In the genomic region with DNA sequence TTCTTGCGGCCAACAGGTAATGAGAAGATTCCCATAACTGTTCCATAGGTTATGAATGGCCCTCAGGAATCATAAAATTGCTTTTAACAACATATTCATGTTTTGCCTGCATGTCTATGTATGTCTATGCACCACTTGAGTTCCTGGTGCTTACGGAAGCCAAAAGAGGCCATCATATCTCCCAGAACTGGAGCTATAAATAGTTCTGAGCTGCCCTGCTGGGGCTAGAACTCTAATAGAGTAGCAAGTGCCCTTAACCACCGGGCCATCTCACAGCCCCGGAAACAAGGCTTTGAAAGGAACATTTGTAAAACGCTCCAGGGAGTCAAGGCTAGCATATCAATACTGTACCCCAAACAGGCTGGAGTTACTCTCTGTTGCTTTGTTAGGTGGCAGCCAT, we compare ENCODE assay signal across 9 mouse cellular contexts. TPM values are rescaled to one million over a fixed set of nuclear protein-coding genes. Genes with fewer than 3 reads are reported as not detected.
DNase-seq lines count a peak whose midpoint lies in the region; ATAC-seq and TF ChIP-seq lines count a peak whose summit lies in the region.
"Had no signal": no experiment of that assay in that cellular context is flagged by ENCODE, and none has a peak within 500 bp of the region (broad histone marks: within the 10 kb centered on the region; RNA-seq: fewer than 3 reads in every experiment).

No protein-coding gene starts in this region.

- no peak for DNase-seq in hindbrain, embryonic 10.5 days (ENCODE audit: low spot score)
- no peak for DNase-seq in hindbrain, embryonic 11.5 days (ENCODE audit: low spot score)
- DNase-seq in MEL (ENCODE audit: low read depth, low spot score) = no peak
- no peak for DNase-seq in embryo, embryonic 11 days
- no peak for DNase-seq in testis, postnatal 14 days (ENCODE audit: low spot score)
- DNase-seq in kidney, postnatal 10 days = no peak
- DNase-seq: right cerebral cortex, postnatal 25 days had no signal

- 48% methylated on average over 5 of the region's 5 CpGs for WGBS in hindbrain, embryonic 10.5 days
- WGBS in hindbrain, embryonic 11.5 days = 43% methylated on average over 5 of the region's 5 CpGs
- 22% methylated on average over 5 of the region's 5 CpGs for WGBS in heart, embryonic 15.5 days
- WGBS in liver, embryonic 16.5 days (ENCODE audit: insufficient replicate concordance) = 20% methylated on average over 5 of the region's 5 CpGs

- peaks cover 13% of the 10 kb centered on the region for H3K27me3 ChIP-seq in hindbrain, embryonic 10.5 days (ENCODE audit: insufficient read depth, poor library complexity, severe bottlenecking)
- no peaks in the 10 kb centered on the region for H3K27me3 ChIP-seq in hindbrain, embryonic 11.5 days (ENCODE audit: control insufficient read depth, insufficient read depth, low read length)
- H3K27me3 ChIP-seq in MEL (ENCODE audit: control insufficient read depth in 1 of 2, insufficient read depth in 2 of 2, low read length in 2 of 2) = no peaks in the 10 kb centered on the region
- H3K27me3 ChIP-seq in heart, embryonic 15.5 days = no peaks in the 10 kb centered on the region
- H3K27me3 ChIP-seq in liver, embryonic 16.5 days (ENCODE audit: control insufficient read depth, insufficient read depth, low read depth, low read length) = no peaks in the 10 kb centered on the region

- no peak overlapping the region for H3K27ac ChIP-seq in hindbrain, embryonic 10.5 days
- H3K27ac ChIP-seq in hindbrain, embryonic 11.5 days (ENCODE audit: low read depth, low read length) = no peak overlapping the region
- no peak overlapping the region for H3K27ac ChIP-seq in MEL (ENCODE audit: control insufficient read depth, low read depth, low read length)
- peak overlapping the region; percentile 95 for H3K27ac ChIP-seq in heart, embryonic 15.5 days
- peak overlapping the region; percentile 51; the same call in 1 of the 2 replicates for H3K27ac ChIP-seq in liver, embryonic 16.5 days (ENCODE audit: low read length)

- no peak for TF ChIP-seq EP300 in MEL (IDR thresholded peaks at IDR 0.05; ENCODE audit: low read depth in 1 of 2, low read length in 2 of 2)

- H3K9ac ChIP-seq in hindbrain, embryonic 11.5 days (ENCODE audit: low read depth, low read length) = no peak overlapping the region
- no peak overlapping the region for H3K9ac ChIP-seq in MEL (ENCODE audit: control insufficient read depth, low read depth, low read length, poor library complexity, severe bottlenecking)
- H3K9ac ChIP-seq in heart, embryonic 15.5 days = peak overlapping the region; percentile 52
- peak overlapping the region; percentile 32 for H3K9ac ChIP-seq in liver, embryonic 16.5 days (ENCODE audit: low read depth, low read length)

- TF ChIP-seq CTCF in MEL (IDR thresholded peaks at IDR 0.05 in 2 of 3, conservative IDR thresholded peaks at IDR 0.05 in 1 of 3; ENCODE audit: control insufficient read depth in 1 of 3, insufficient read depth in 1 of 3, low read depth in 2 of 3, low read length in 3 of 3, poor library complexity in 1 of 3, severe bottlenecking in 1 of 3) = no peak

- H3K9me3 ChIP-seq in hindbrain, embryonic 10.5 days = no peaks in the 10 kb centered on the region
- no peaks in the 10 kb centered on the region for H3K9me3 ChIP-seq in hindbrain, embryonic 11.5 days (ENCODE audit: control insufficient read depth, low read length)
- no peaks in the 10 kb centered on the region for H3K9me3 ChIP-seq in MEL (replicated peaks; ENCODE audit: insufficient read depth, low read length)
- H3K9me3 ChIP-seq in heart, embryonic 15.5 days (replicated peaks) = no peaks in the 10 kb centered on the region
- no peaks in the 10 kb centered on the region for H3K9me3 ChIP-seq in liver, embryonic 16.5 days (replicated peaks; ENCODE audit: control insufficient read depth, low read length)

- TF ChIP-seq POLR2A in MEL (IDR thresholded peaks at IDR 0.05; ENCODE audit: control insufficient read depth in 1 of 2, insufficient read depth in 1 of 2, low read depth in 1 of 2, low read length in 2 of 2, poor library complexity in 1 of 2) = no peak

- H3K4me3 ChIP-seq in hindbrain, embryonic 10.5 days = peak overlapping the region; percentile 24
- H3K4me3 ChIP-seq in hindbrain, embryonic 11.5 days (ENCODE audit: low read depth, low read length) = no peak overlapping the region
- no peak overlapping the region for H3K4me3 ChIP-seq in MEL (ENCODE audit: control insufficient read depth in 1 of 2, insufficient read depth in 1 of 2, low read depth in 2 of 2, low read length in 2 of 2)
- peak overlapping the region; percentile 99 for H3K4me3 ChIP-seq in heart, embryonic 15.5 days
- peak overlapping the region; percentile 38 for H3K4me3 ChIP-seq in liver, embryonic 16.5 days (ENCODE audit: low read depth, low read length)

- H3K4me2 ChIP-seq in hindbrain, embryonic 11.5 days (replicated peaks; ENCODE audit: low read depth, low read length) = no peak overlapping the region
- peak overlapping the region; percentile 79 for H3K4me2 ChIP-seq in heart, embryonic 15.5 days
- H3K4me2 ChIP-seq in liver, embryonic 16.5 days (ENCODE audit: low read depth, low read length) = peak overlapping the region; percentile 98

- no peaks in the 10 kb centered on the region for H3K36me3 ChIP-seq in hindbrain, embryonic 10.5 days
- H3K36me3 ChIP-seq in hindbrain, embryonic 11.5 days (ENCODE audit: control insufficient read depth, insufficient read depth, low read length) = no peaks in the 10 kb centered on the region
- H3K36me3 ChIP-seq in MEL (ENCODE audit: control insufficient read depth in 1 of 2, insufficient read depth in 2 of 2, low read length in 2 of 2) = peaks cover 0 to 30% of the 10 kb centered on the region in 2 experiments; a peak in 2 of 4 replicates
- no peaks in the 10 kb centered on the region for H3K36me3 ChIP-seq in heart, embryonic 15.5 days
- no peaks in the 10 kb centered on the region for H3K36me3 ChIP-seq in liver, embryonic 16.5 days (ENCODE audit: control insufficient read depth, insufficient read depth)

- no peak for ATAC-seq in hindbrain, embryonic 11.5 days (ENCODE audit: low FRiP score)
- no peak for ATAC-seq in heart, embryonic 15.5 days (replicated peaks; ENCODE audit: insufficient number of reproducible peaks, insufficient read depth, low FRiP score, low read depth)
- no peak for ATAC-seq in liver, embryonic 16.5 days (ENCODE audit: low read depth)

- peaks cover 64% of the 10 kb centered on the region for H3K4me1 ChIP-seq in hindbrain, embryonic 10.5 days (replicated peaks)
- H3K4me1 ChIP-seq in hindbrain, embryonic 11.5 days (replicated peaks; ENCODE audit: control insufficient read depth, insufficient read depth, low read length) = no peaks in the 10 kb centered on the region; the same call in 1 of the 2 replicates
- peaks cover 10 to 39% of the 10 kb centered on the region in 2 experiments for H3K4me1 ChIP-seq in MEL (ENCODE audit: control insufficient read depth in 1 of 2, insufficient read depth in 2 of 2, low read length in 2 of 2)
- peaks cover 66% of the 10 kb centered on the region for H3K4me1 ChIP-seq in heart, embryonic 15.5 days (replicated peaks)
- H3K4me1 ChIP-seq in liver, embryonic 16.5 days (ENCODE audit: control insufficient read depth, low read depth, low read length) = peaks cover 65% of the 10 kb centered on the region

- peaks cover 2% of the 10 kb centered on the region; the same call in 1 of the 2 replicates for H3K79me2 ChIP-seq in MEL (ENCODE audit: control insufficient read depth, insufficient read depth, low read length, poor library complexity)

- no peak for TF ChIP-seq RAD21 in MEL (IDR thresholded peaks at IDR 0.05; ENCODE audit: low read depth, low read length)

TF ChIP-seq in MEL, 35 proteins besides CTCF, POLR2A, EP300 and RAD21:
- TF ChIP-seq MEF2A (IDR thresholded peaks at IDR 0.05; ENCODE audit: extremely low read depth, insufficient replicate concordance, low read depth, low read length, poor library complexity, severe bottlenecking) (0 out of 2 replicates have a peak, but pooled peaks have one; percentile 43), MAX (IDR thresholded peaks at IDR 0.05; ENCODE audit: low read length) (no peak)

RNA-seq across cellular contexts. Expression of a gene that starts 1.7 kb away (rescaled TPM):
- 25.1 and 36.7 TPM in 2 replicates for polyA plus RNA-seq in hindbrain, embryonic 10.5 days (2016; fragmentation: Nextera tagmentation; extraction: Ambion mirVana)
- polyA plus RNA-seq in hindbrain, embryonic 11.5 days (2014; fragmentation: Nextera tagmentation; extraction: Ambion mirVana) = 35.1 and 36.8 TPM in 2 replicates
- 2.8 and 4.1 TPM in 2 replicates for total RNA-seq in MEL (2012; rRNA removed)
- polyA plus RNA-seq in MEL (2012; ENCODE audit: insufficient read depth in 1 of 2, insufficient read length in 2 of 2, low read depth in 1 of 2, low replicate concordance in 2 of 2, missing spikeins in 1 of 2) = 10 to 100 TPM in 1 of 2 experiments, not detected in 1; 11.0 TPM
- 114 and 129 TPM in 2 replicates for polyA plus RNA-seq in heart, embryonic 15.5 days (2015; fragmentation: Nextera tagmentation; extraction: Ambion mirVana)
- polyA plus RNA-seq in liver, embryonic 16.5 days (2015; fragmentation: Nextera tagmentation; extraction: Ambion mirVana) = 18.6 and 22.2 TPM in 2 replicates

RNA-seq across cellular contexts. Expression of a gene that starts 49.0 kb away (rescaled TPM):
- 37.6 and 45.9 TPM in 2 replicates for polyA plus RNA-seq in hindbrain, embryonic 10.5 days (2016; fragmentation: Nextera tagmentation; extraction: Ambion mirVana)
- 54.7 and 55.9 TPM in 2 replicates for polyA plus RNA-seq in hindbrain, embryonic 11.5 days (2014; fragmentation: Nextera tagmentation; extraction: Ambion mirVana)
- total RNA-seq in MEL (2012; rRNA removed) = 2.6 and 2.9 TPM in 2 replicates
- 1 to 10 TPM in 1 of 2 experiments, not detected in 1; 9.5 TPM for polyA plus RNA-seq in MEL (2012; ENCODE audit: insufficient read depth in 1 of 2, insufficient read length in 2 of 2, low read depth in 1 of 2, low replicate concordance in 2 of 2, missing spikeins in 1 of 2)
- polyA plus RNA-seq in heart, embryonic 15.5 days (2015; fragmentation: Nextera tagmentation; extraction: Ambion mirVana) = 55.7 and 59.1 TPM in 2 replicates
- 7.1 and 7.4 TPM in 2 replicates for polyA plus RNA-seq in liver, embryonic 16.5 days (2015; fragmentation: Nextera tagmentation; extraction: Ambion mirVana)

Comparison
In these comparisons a context has a peak if more than half of its experiments do, and no peak if none do; other contexts are left out.
1. H3K4me3 ChIP-seq: peak in hindbrain, embryonic 10.5 days (single experiment), heart, embryonic 15.5 days (single experiment) and liver, embryonic 16.5 days (single experiment); none in hindbrain, embryonic 11.5 days (single experiment) and MEL (0 of 2).
2. H3K27ac ChIP-seq: peak in heart, embryonic 15.5 days (single experiment) and liver, embryonic 16.5 days (single experiment); none in hindbrain, embryonic 10.5 days (single experiment), hindbrain, embryonic 11.5 days (single experiment) and MEL (single experiment).
3. H3K9ac ChIP-seq: peak in heart, embryonic 15.5 days (single experiment) and liver, embryonic 16.5 days (single experiment); none in hindbrain, embryonic 11.5 days (single experiment) and MEL (single experiment).